Mouse (Mus musculus): ENCODE measurements at regions not wholly inside any gene's neighbourhood (a gene's known extent, or its start where the extent isn't known, plus 50 kb on each side); places are given as distances from the start of the nearest gene placed in this dataset.
A peak's percentile ranks its signal among the peaks of the same experiment; 100 is the strongest.

DNA sequence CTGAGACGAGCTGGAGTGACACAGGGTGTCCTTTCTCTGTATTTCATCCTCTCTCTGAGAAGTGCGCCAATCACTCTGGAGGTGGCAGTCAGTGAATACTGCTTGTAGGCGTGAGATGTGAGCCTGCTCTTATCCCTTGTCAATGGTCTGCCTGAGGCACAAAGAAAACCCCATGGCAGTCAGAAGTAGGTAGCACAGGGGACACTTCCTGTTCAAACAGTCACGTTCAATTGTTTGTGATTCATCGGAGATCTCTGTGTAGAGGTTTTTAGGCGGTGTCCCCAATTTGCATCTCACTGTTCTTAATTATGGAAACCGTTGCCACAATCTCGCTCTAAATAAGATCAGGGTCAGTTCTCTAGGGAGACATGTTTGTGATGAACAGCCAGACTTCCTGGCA, 447.7 kb downstream of the Glrx3 start:
- DNase-seq, result no peak

DNA sequence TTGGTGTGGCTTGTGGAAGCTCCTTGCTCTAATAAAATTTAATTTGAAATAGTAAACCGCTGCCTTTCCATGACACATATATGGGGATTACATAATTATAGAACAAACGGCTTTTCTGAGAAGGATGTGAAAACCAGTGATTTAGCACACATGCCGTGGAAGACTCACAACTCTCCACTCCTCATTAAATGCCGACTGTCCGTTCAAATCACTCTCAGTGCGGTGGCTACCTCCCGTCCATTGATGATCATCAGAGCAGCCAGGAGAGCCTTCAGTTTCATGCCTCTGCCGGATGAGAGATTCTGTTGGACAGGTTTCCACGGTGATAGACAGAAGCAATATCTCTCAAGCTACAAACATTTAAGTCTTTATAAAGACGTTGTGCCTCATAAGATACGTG, 451.3 kb downstream of the Glrx3 start:
- DNase-seq, result no peak

DNA sequence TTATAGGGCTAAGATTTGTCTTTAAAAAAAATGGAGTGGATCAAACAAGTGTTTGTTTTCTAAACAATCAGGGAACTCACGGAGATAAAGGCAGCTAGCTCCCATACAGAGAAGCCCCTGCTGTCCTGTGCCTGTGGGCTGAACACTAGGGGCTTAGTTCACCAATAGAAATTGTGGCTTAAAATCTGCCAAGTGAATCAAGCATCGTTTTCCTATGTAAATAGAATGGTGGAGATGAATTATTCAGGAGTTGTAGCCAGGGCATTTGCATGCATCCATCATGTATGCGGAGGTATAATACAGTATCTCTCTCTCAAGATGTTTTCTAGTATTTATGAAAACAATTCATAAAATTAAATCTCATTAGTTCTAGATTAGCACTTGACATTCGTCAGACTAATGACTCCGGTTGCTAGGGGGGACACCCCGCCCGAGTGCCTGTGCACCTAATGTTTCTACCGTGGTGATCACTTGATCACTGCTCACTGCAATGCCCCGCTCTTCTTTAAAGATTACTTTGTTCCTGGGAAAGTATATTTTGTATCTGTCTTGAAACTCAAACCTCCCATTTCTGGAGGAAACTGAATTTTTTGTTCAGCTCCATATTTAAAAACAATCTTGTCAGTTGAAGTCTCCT, 469.1 kb downstream of the Glrx3 start:
- no peak for DNase-seq

DNA sequence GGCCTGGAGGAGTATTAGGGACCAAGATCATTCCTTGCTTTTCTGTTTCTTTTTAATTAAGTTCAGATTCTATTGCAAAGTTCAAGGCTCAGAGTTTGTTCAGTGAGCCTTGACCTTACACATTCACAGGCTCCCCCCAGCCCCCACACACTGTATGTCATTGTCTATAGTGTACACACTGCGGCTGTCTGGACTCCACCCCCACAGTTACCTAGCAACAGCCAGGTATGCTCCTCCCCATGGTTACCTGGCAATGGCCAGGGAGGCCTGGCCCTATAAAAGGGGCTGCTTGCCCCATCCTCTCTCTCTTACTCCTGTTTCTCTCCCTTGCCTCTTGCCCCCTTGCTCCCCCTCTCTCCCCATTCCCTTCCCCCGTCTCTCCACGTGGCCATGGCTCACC, 472.0 kb downstream of the Glrx3 start:
- DNase-seq, result no peak

DNA sequence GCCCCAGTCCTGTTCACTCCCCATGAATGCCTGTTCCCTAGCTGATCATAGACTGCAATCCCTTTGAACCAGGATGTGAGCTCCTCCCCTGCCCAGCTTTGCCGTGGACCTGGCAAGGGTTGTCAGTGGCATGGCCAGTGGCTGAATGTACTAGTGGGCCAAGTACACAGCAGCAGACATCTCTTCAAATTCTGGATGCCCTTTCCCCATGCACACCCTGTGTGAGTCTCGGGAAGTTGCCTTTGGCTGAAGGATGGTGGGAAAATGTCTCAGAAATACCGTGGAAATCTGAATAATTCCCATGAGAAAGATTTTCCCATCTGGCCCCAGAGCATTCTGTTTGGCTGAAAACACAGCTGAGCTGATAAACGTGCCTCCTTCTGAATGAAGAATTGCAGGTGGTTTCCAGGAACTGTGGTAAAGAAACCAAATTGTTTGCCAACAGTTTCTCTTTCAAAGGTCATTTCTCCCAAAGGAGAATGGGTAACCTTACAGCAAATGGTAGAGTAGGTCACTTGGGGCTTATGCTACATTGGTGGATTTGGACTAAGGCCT, 476.2 kb downstream of the Glrx3 start:
- DNase-seq, result no peak

DNA sequence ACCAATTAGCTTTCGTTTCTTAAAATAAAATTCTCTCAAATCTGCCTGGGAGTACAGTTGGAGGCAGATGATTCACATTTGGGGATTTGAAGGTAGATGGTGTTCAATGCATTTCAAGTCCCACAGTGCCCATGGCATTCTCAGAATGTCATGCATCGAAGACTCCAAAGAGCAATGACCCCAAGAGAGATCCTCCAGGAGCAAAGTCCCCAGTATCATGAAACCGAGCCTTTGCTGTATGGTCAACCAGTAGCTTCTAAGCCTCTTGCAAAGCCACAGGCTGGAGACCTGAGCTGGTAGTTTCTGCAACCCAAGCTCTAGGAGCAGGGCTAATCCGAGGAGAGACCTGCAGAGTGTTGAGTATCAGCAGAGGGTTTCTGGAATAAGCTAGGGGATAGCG, 477.1 kb downstream of the Glrx3 start:
- no peak for DNase-seq

DNA sequence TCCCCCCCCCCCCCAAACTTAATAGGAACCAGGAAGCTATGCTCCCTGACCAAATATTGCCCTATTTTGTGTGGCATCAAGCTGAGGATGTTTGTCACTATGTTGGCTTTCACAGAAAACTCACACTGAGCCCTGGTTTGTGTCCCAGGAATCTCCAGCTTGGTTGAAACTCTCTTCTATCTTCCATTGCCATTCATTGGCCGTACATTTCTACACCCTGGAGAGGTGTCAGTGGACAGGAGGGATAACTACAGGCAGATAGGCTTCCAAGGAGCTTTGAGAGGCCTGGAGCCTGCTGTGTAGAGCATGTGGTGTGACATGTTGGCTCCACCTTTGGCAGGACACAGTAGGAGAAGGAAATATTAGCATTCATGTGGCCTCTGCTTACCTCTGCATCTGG, 478.9 kb downstream of the Glrx3 start:
- no peak for DNase-seq

DNA sequence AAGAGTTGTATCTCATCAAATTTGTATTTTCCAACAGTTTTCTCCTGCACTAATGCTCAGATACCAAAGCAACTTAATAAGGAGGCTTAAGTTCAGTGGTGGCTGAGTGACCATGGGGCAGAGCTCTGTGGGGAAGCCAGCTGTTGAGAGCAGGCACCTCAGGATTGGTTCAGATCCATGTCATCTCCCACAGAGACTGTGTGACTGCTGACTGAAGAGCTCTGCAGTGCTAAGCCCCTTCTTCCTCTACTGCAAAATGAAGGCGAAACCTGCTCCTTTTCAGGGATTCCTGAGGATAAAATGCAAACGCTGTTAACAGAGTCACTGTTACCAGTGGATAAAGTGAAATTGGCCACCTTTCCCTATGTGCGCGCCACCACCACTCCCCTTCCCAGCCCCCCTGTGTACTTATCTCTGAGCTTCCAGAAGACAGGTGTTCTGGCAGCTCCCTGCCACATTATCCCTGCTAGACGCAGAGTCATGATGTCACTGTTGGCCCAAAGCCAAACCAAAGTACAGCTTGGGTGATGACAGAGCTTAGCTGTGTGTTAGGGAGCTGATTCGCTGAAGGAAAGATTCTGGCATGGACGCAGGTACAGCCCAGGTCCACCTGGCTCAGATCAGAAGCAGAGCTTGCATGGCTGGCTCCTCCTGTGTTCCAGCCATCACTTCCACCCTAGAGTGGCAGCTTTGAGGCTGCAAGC, 472.9 kb downstream of the Tcerg1l start:
- peak; percentile 75 for DNase-seq

DNA sequence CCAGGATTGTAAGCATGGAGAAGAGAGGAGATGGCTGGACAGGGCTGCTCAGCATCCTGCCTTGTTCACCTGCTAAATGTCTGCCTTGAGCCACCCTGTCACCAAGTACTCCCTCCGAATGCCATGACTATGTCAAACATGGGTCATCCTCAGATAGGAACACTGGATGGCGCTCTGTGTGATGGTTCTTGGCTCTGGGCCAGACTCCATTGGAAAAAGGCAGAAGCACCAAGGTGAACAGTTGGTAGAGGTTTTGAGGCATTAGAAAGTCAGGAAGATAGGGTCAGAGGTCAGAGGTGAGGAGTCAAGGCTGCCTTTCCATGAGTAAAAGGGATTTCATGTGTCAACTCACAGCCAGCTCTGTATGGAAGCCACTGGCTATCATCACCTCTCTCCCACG, 471.9 kb downstream of the Tcerg1l start:
- DNase-seq, result no peak

DNA sequence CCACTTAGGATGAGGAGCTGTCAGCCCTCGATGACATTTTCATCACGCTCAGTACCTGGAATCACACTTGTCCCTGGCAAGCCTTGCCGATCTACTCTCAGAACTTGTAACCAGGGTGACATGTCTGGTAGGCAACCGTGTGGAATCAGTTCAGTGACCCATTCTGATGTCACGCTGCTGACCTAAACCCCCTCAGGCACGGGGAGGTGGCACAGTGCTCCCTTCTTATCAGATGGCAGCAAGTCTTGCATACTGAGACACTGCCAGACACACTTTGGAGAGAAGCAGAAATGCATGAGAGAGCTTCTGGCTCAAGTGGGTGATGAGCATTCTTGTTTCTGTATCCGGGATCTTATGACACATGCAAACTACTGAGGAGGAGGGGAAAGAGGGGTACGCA, 470.2 kb downstream of the Tcerg1l start:
- no peak for DNase-seq

DNA sequence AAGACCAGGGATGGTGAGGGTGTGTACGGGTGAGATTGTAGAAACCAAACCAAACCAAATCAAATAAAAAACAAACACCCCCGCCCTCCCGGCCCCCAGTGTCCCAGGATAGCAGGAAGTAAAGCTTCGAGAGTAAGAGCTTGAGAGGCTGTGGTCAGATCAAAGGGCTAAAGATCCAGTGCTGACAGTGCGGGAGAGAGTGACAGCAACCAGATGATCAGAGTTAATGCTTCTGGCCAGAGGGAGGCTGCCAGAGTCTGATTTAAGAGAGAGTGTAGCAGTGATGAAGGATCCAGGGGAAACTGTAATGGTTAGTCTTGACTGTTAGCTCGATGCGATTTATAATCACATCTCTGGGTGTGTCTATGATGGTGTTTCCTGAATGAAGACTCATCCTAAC, 467.3 kb downstream of the Tcerg1l start:
- DNase-seq, result no peak

DNA sequence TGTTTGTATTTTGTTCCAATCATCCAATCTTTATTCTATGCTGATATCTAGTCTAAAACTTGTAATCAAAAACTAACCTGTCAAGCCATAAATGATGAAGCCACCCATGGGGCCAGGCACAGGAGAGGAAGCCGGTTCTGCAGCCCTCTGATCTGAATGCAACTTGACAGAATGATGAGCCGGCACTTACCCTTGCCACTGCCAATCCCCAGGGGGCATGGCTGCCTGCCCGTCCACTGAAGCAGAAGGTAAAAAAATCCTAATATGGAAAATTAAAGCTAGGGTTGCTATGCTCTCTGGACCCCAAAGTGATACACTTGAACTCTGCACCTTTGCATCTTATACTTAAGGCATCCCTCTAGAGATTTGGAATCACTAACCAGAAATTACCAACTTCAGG, 461.6 kb downstream of the Tcerg1l start:
- DNase-seq, result no peak

DNA sequence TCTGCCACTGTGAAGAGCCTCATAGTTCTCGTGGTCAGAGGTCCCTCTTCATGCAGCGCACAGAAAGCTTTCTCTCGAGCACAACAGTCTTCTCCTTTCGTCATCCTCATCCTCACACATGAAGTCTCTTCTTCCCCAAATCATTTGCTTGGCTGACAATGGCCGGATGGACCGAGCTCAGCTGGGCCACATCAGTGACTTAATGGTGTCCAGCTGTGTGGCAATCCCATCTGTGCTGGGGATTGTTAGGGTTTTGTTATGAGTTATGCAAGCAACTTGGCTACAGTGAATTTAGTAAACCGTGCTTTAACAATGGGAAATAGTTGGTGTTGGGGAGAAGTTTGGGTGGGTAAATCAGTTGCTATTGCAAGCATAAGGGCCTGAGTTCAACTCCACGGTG, 458.4 kb downstream of the Tcerg1l start:
- DNase-seq, result no peak

DNA sequence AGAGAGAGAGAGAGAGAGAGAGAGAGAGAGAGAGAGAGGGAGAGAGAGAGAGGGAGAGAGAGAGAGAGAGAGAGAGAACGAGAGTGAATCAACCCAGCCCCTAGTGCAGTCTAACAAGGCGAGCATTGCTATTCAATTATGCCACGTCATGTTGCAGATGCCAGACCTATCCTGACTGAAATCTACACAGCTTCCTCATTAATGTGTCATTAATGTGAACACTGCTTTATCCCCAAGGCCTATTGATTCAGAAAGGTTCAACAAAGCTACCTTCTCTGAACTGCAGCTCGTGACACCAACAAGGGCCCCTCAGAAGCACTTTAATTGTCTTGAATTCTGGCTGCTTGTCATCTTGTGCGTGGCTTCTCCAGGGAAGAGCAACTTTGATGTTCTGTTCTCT, 457.4 kb downstream of the Tcerg1l start:
- no peak for DNase-seq

DNA sequence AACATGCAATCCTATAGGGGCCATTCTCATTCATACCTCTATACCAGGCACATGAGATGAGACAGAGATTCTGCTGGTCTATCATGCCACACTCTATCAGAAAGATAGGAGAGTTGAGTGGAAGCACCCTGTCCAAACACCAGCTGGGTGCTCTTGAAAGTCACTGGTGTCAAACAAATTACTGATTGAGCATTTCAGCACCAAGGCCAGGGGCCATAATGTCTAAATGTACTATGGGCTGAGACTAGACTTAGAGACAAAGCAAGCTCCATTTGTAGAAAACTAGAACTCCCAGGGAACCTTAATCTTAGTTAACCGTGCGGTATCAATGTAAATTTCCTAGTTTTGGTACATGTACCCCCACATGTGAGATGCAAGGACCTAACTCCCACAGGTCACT, 452.5 kb downstream of the Tcerg1l start:
- peak; percentile 39 for DNase-seq

DNA sequence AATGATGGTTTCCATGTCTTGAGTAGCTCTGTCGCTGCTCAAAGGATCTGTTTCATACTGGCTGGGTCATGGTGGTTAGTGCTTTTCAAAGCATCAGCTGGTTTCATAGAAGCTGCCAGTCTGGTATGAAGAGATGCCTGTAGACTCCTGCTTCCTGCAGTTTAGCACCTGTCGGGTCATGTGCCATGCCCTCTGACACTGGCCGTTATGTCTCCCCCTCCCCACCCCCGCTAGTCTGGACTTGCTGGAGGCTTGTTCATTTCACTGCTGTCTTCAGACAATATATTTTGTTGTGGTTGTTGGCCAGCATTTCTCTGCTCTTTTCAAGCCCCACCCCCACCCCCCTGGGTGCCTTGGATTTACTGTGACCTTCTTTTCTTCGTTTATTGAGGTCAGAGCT, 450.1 kb downstream of the Tcerg1l start:
- DNase-seq, result no peak

DNA sequence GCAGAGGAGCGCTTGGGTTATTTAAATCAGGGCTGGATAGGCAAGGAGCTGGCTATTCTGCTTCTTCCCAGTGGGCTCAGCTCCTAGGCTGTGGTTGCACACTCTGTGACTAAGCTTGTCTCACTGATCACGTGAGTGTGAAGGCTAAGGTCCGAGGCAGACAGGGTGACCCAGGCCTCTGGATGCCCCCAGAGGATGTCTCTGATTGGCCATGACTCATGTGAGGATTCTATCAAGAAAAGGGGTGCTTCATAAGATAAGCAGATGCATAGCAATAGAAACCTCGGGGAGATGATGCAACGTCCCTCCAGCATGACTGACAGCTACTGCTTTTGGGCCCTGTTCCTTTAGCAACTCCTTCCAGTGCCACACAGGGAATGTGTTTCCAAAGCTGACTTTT, 440.2 kb downstream of the Tcerg1l start:
- no peak for DNase-seq

DNA sequence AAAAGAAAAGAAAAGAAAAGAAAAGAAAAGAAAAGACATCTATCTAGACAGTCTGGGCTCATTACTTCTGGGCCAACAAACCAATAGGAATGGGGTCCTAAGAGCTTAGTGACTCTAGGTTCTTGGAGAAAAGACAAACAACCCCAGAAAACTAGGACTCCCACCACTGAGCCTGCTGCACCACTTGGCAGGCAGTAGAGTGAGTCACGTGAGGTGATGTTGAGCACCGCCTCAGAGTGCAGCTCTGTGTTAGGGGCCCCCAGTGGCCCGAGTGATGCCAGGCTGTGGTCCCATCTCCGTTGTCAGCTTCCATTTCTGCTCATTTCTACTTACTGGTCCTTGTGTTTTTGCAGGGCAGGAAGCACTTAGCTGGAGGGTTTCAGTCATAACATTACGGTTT, 439.7 kb downstream of the Tcerg1l start:
- no peak for DNase-seq

DNA sequence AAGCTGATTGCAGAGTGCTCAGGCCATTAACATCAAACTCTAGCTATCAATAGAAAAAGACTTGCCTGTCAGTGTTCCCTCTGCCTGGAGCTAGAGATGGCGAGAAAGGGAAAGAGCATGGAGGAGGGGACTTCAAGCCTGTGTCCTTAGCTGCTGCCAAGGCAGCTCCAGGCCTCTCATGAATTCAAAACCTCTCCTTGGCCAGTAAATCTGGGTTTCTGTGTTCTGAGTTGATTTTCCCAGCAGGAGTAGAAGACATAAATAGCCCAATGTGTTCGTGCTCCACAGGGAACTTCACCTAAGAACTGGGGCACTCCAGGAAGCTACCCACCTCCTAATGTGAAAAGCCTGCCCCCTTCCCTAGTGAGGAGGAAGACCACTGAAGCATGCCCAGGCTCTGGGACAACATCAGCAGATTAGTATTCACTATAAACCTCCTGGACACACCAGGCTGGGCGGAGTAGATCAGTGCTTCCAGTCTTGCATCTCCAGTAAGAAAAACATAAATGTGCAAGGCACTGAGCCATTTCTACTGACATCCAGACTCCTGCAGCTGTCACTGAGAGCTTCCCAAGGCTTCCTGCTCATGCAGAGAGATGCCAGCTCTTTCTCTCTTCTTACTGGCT, 433.9 kb downstream of the Tcerg1l start:
- DNase-seq, result no peak

DNA sequence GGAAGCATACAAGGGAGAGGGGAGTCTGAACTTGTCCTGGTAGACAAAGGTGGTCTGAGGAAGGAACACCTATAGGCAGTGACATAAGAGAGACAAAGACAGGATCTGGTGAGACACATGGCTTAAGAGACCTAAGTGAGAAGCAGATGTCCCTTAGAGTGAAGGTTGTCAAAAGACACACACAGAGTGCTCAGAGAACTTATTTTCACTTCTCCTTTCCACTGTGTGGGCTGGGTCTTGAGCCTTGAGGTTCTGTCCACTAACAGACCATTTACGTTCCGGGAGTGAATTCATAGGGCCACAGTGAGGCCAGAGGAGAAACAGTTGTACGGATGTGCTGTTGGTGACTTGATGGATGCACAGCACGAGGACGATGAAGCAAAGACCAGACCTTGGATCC, 422.8 kb downstream of the Tcerg1l start:
- DNase-seq, result no peak

DNA sequence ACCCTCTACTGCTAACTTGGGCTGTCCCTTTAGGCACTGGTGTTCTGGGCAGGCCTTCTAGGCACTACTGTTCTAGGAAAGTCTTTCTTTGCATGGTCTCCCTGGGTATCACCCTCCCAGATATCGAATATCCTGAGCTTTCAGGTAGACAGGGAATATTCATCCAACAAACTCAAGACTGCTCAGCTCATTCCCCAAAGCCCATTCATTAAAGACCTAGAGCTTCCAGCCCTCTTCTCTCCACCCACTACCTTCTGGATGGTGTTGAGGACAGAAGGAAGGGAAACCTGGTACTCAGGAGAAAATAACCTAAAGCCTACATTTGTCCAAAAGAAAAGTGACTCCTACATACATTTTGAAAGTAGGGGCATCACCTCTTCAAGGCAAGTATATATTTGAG, 420.0 kb downstream of the Tcerg1l start:
- DNase-seq, result no peak

DNA sequence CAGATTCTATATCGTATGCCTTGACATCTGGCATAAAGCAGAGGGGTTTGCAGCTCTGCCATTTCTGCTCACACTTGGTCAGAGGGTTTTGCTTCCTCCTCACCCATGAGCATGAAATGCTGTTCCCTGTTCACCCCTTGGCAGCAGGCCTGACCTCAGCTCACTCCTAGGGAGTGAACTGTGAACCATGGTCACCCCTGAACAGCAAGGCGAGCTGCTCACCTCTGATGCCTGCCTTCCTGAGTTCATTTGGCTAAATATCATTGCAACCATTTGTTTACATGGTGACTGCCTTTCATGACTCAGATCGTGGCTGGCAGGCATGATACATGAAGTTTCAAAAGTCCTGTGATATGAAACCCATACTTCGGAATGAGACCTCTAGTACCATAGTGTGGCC, 418.2 kb downstream of the Tcerg1l start:
- no peak for DNase-seq

DNA sequence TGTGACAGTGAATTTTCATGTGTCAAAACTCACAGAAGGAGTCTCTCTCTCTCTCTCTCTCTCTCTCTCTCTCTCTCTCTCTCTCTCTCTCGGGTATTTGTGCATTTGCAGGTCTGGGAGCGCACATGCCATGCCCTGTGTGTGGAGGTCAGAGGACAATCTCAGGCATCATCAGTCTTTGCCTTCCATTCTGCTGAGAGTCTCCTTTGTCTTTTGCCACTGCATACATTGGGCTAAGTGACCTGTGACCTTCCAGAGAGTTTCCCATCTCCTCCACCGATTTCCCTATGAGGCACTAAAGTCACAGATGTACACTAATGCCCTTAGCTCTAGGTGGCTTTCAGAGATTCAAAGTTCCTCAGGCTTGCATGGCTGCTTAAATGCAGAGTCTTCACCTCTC, 391.7 kb downstream of the Tcerg1l start:
- no peak for DNase-seq

DNA sequence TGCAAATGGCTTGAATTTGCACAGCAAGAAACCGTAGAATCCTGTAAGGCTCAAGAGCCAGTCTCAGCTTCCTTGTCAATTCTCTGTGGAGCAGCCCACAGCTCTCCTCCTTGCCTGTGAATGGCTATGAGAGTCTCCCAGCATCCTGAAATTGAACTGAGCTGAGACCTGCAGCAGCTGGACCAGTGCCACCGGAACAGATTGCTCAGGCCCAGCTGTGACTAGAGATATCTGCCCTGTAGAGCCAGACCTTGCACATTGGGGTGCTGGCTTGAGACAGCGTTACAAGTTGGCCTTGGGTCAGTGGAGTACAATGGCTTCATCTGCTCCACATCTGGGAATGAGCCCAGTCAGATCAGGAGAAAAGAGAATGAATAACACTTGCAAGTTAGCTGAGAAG, 390.6 kb downstream of the Tcerg1l start:
- DNase-seq, result peak; percentile 63

Data from heart, postnatal 4 days (tissue).